Mouse (Mus musculus): ENCODE measurements at regions not wholly inside any gene's neighbourhood (a gene's known extent, or its start where the extent isn't known, plus 50 kb on each side); places are given as distances from the start of the nearest gene placed in this dataset.

DNA sequence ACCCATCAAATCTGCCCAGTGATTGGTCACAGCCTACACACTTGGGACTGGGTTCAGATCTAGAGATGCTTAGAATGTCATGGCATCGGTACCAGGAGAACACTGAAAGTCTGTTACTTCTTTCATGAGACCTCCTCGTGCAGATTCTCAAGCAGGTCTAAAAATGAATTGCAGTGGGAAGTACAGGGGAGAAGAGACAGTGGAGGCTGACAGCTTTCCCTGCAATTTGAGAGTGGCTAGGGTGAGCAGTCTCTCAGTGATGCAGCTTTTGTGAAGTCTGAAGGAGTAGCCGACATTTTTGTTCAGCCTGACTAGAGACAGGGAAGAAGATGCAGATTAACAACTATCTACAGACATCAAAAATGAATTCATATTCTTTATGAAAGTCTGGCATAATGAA, 112.5 kb downstream of the Fam198b start:
- DNase-seq: no peak

DNA sequence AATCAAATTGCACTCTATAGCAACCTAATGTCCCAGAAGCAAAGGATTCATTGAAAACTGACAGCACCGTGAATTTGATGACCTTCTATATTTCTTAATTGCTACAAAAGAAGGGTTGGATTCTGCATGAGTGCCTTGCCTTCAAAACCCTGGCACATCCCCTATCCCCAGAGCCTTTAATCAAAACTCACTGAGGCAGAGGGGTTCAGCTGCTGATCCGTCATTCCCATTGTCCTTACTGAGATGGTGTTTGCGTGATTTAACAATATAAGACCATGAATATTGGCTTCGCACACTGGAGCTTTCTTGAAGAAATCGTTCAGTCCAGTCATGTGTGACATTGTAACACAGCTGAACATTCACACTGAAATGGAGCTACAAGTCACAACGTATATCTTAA, 118.0 kb downstream of the Fam198b start:
- no peak for DNase-seq

DNA sequence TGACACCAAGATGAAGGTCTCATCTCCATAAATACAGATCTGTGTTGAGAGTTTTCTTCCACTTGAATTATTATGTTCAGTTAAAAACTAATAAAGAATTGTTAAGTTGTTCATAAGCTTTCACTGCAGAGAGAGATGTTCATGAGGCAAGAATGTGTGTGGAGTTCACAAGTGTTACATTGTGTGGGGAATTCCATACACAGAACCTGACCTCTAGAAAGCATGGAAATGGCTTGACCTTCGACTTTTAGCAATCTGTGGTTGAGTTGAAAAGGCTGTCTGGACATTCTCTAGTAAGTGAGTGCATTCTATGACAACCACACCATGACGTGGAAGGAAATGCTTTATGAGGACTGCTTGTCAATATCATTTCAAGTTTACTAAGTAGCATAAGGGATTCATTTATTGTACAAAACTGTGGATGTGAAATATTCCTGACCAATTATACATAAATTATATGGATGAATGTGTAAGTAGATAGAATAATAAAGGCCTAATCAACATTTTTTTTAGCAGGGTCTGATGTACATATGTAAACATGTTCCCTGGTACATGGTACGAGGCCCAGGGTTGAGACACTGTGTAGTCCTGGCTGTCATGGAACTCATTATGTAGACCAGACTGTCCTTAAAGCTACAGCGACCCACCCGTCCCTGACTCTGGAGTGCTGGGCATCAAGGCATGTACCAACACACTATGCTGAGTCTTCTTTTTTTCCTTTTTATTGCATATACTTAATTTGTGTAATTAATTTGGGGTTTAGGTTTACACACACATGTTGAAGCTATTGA, 119.2 kb downstream of the Fam198b start:
- DNase-seq: no peak

DNA sequence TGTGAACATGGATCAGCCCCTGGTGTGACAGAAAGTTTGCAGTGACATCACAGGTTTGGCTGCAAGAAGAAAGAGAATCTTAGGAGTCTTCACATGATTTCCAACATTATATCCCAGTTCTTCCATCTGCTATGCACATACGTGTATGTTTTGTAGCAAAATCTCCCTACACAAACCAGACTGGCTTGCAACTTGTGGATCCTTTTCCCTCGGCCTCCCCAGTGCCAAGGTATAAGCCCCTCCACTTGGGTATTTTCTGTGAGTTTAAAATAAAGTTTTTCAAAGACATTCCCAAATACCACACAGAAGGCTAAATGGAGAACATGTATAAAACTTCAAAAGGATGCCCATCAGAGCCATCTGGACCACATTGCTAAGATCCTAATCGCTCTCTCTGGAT, 120.2 kb downstream of the Fam198b start:
- no peak for DNase-seq

DNA sequence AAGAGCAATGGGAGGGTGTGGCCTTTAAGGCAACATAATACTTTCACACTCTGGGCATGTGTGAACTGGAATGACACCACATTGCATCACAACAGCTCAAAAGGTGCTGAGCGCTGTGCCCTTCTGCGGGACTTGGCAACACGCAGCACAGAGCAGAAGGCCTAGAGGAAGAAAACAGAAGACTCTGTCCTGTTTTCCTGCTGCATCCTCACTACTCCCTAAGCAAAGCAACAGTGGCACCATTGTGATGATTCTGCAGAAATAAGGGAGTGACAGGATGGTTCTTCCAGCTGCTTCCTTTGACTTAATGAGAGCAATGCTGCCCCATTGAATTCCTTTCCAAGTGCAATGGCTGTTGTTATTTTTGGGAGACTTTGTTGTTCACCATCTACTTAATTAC, 120.6 kb downstream of the Fam198b start:
- no peak for DNase-seq

DNA sequence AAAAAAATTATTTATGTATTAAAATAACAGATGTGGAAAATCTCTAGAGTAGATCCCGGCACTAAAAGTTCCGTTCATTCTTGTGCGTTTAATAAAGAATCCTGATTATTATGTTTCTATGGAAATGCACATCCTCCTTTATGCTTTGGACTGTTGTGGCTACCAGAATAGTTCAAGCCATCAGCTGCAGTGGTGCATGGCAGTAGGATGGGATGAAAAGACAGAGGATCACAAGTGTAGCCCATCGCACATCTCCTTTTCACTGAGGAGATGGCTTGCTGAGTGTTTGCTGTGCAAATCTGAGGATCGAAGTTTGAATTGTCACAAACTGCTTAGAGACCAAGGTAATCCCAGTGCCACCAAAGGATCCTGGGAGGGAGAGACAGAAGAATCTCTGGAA, 121.0 kb downstream of the Fam198b start:
- no peak for DNase-seq

DNA sequence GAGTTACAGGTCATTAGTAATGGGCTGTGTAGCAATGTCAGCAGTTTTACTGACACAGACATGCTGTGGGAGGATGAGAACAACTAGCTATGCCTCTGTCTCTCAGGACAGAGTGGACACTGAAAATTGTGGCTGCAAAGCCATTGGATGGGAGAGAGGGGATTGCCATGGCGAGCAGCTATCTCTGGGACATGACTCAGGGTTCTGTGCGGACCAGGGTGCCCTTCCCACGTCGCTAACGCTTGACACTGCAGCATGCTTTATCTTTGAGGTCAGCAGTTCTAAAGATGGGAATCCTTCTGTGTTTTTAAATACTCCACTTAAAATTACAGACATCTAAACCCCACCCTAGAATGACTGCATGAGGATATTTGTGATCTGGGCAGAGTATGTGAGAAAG, 121.9 kb downstream of the Fam198b start:
- DNase-seq: no peak

DNA sequence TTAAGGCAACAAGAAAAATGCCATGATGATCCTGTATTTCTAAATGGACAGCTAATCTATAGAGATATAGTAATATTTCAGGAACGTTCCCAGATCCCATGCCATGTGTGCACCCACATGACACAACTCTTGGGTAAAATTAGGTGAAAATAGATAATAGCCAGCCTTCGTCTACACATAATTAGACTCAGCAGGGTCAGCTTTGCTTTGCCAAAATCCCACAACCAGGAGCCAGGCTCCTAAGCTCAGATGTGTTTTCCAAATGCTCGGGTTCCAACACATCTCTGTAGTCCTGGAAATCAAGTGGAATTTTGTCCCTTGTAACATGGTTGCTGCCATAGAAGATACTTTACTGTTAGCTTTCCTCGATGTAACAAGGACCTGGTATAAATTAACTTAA, 122.7 kb downstream of the Fam198b start:
- no peak for DNase-seq

DNA sequence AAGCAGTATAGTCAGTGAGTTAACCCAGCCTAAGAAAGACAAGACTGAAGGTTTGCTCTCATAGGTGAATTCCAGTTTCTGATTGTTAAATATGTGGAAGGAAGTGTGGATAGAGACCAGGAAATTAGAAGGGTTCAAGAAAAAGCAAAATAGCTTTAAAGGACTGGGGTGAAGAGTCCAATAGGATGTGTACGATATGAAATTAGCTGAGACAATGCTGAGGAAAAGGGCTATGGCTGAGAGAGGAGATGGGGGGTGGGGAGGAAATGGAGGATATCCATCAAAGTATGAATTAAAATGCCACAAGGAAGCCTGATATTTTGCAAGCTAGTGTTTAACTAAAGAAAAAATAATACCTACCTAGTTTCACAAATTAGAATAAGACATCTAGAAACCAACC, 124.9 kb downstream of the Fam198b start:
- no peak for DNase-seq

DNA sequence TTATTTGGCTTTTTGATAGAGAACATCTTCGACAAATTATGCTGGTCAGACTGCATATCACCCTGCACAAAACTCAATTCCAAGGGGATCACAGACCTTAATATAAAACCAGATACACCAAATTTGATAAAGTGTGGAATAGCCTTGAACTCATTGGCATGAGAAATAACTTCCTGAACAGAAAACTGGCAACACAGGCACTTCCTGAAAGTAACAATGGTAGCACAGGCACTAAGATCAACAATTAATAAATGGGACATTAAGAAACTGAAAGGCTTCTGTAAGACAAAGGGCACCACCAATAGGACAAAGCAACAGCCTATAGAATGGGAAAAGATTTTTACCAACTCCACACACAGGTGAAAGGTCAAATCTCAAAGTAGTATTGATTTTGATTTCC, 141.5 kb downstream of the Fam198b start:
- no peak for DNase-seq

DNA sequence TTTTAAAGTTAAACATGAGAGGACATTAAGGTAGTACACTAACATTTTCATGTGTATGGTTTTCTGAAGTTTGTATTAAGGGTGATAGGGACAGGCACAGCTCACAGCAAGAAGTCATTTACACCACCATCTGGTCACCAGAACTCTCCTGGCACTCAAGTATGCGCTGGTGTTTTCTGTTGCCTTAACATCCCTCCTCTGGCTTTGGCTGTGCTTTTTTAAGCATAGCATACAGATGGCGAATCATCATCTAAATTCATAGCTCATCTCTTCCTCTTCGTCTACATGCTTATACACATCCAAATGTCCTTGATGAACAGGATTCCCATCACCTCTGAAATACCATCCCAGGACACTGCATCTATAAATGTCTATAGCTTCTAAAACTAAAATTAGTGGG, 148.7 kb downstream of the Fam198b start:
- DNase-seq: no peak

DNA sequence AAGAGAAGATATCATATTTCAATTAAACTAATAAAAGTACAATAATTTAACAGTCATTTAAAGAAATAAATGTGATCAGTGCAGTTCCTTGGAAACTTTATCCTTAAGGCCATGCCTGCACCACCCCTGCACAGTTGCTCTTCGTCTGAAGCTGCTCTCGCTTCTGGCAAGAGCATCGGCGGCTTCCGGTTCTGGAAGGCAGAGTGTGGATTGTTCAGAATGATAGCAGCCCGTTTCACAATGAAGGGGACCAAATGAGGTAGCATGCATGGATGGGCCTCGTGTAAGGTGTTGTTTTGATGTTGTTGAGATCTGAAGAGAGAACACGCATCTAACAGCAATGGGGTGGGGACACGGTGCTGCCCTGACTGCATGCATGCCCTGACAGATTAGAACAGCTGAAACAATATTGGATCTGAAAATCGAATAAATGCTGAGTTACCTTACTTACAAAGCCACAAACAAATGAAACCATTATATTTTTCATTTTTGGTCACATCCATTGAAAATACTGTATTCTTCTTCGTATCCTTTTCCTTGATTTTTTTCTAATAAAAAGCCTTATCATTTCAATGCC, 154.3 kb downstream of the Fam198b start:
- DNase-seq: no peak

DNA sequence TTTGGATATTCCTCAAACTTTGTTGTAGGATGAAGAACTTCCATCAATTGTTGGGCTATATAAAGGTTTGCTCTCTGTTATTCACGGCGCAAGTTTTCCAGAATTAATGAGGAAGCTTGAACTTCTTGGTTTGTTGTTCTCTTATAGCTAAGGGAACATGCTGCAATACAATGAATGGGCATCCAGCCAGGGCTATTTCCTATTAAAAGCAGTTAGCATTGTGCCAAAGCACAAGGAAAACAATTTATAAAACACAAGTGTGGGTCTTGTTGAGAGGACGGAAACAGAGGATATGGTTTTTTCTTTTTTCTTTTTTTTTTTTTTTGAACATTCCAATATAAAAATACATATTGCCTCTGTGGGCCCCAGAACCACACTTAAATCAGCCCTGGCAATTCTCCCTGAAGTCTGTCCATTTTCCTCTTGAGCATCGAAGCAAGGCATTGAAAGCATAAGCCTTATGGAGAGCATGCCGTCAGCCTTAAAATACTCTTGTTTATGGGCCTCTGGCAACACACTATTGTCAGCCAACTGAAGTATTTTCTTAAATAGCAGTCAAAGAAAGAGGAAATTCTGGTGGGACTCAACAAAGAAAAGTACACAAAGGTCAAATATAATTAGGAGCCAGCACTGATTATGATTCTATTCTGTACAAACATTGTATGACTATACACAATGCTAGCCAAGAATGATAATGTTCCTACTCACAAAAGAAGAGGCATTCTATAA, 158.6 kb downstream of the Fam198b start:
- no peak for DNase-seq

DNA sequence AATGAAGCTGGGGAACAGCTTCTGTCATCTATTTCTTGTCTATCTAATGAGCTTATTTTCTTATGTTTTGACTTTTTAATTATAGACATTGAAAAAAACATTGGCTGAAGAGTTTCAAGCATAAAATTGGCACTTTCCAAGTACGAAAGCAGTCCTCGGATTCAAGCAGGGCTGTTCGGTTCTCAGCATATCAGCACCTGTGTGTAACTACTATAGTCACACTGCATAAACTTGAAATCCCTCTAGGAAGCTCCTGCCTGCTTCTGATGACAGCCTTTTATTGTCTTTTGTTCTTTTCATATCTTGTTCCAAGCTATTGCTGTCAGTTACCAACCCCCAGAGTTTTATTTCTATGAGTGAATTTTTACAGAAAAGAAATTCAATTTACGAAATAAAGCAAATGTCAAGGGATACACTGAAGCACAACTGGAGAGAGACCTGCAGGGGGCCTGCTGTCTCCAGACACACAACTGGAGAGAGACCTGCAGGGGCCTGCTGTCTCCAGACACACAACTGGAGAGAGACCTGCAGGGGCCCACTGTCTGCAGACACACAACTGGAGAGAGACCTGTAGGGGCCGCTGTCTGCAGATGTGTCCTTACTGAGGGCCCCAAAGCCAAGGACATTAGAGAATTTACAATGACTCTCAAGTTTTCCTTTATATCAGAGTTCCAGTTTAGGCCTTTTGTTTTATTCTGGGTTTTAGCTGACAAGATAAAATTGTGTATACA, 165.3 kb downstream of the Fam198b start:
- DNase-seq: no peak

DNA sequence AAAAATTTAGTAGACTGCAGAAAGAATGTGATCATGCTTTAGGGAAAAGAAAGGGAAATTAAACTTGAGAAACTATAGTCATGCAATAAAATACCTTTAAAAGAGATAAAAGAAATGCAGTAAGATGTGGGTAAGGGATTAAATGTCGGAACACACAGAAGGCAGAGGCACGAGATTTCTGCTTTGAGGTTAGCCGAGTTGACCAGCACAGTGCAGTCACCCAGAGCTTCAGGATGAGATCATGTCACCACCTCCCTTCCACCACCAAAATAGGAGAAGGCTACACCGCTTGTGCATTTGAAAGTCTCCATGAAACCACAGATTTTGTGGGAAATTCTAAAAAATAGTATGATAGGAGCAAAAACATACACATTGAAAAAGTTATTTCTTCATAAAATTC, 166.6 kb downstream of the Fam198b start:
- no peak for DNase-seq

DNA sequence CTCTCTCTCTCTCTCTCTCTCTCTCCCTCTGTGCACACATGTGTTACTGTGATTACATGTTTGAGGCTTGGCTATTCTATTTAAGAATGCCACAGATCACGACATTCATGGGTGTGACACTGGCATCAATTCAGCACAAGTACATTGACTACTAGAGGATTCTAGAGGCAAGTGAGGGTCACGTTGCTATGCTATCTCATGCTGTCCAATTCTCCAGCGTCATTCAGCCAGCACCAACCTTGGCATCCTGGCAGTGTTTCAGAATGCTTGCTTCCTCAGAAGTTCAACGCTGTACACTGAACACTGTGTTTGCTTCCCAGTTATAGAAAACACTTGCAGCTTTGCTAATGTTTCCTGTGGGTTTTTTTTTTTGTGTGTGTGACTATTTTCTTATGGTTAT, 167.6 kb downstream of the Fam198b start:
- no peak for DNase-seq

DNA sequence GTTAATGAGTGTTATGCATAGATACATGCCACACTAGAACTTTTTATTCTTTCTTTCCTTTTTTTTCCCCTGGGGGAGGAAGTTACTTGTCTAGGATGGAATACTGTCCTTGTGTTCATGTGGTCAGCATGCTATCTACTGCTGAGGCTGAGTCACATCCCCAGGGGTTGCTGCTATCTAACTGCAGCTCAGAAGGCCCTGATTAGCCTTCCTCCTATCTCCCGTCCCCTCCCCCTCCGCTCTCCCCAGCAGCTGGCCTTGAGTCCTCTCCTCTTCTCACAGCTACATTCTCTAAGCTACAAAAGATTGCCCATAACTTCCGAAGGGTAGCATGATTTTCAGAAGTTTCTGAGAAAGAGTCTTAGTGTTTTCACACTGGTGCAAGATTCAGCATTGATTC, 168.5 kb downstream of the Fam198b start:
- no peak for DNase-seq

DNA sequence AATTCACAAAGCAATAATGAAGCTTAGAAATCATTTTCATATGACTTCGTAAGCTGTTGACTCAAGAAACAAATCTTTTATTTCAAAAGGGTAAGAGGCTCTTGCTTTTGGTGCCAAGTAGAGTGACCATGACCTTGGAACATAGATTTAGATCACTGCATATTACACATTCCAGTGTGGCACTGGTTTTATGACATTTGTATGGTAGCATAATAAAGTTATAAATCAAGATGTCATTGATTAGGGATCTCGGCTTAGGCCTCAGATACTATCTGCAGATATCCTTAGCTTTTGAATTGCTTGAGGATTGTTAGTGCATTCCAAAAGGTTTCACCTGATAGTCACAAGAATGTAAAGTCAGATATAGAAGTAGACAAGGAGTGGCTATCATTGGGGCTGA, 169.1 kb downstream of the Fam198b start:
- DNase-seq: no peak

DNA sequence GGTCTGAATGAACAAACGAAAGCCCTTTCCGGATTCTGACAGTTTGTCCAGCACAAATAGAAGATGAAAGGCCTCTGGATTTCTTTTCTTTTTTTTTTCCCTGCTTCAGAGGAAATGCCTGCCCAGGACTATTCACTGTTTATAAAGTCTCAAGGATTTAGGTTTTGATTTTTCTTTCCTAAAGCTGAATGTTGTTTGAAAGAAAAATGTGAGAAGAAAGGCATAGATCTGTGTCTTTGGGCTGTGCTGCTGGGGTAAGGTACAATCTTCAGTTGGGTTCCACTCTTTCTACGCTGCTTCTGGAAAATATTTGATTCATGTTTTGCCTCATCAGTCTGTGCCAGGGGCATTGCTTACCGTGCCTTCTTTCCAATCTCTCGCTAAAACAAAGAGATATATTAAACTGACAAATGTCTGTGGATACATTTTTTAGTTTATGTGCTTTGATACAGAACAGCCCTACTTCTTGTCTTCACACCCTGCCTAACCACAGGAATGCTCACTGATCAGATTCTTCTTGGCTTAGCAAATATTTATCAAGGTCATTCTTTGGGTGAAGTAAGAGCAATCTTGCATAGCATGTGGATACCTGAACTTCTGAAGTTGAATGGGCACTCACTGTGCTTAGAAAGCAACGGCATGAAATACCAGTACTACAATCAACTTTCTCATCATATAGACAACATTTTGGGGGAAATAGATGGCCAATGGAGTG, 172.5 kb downstream of the Fam198b start:
- DNase-seq: no peak

DNA sequence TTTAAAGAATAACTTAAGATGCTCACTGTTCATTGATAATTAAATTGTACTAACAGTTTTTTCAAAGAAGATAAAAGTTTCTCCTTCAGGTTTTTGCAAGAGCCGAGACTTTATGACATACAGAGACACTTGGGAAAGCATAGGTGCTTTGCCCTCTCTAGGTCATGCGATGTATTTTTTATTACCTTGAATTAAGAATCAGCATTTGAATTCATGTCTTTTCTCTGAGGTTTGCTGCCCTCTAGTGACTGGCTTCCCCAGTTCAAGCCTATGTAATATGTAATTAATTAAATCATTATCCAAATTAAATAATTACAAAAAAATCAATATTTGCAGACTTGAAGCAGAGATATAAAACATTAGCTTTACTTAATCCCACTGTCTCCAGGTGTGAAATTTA, 174.4 kb downstream of the Fam198b start:
- DNase-seq: peak; percentile 50

DNA sequence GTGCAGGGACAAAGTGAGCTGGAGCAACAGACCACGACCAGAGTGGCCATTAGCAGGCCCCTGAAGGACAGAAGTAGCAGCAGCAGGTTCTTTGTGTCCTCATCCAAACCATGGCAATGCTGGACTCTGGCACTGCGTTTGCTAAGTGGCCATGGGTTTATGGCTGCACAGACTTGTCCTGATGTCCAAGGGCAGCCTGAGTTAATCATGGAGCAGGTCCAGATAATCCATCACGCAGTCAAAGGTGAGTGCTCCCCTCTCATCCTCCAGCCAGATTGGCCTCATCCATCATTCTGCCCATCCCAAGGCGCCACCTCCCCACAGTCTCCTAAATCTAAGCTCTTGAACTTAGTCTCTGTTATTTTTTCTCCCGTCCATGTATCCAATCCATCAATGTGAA, 186.4 kb downstream of the Fam198b start:
- DNase-seq: no peak

DNA sequence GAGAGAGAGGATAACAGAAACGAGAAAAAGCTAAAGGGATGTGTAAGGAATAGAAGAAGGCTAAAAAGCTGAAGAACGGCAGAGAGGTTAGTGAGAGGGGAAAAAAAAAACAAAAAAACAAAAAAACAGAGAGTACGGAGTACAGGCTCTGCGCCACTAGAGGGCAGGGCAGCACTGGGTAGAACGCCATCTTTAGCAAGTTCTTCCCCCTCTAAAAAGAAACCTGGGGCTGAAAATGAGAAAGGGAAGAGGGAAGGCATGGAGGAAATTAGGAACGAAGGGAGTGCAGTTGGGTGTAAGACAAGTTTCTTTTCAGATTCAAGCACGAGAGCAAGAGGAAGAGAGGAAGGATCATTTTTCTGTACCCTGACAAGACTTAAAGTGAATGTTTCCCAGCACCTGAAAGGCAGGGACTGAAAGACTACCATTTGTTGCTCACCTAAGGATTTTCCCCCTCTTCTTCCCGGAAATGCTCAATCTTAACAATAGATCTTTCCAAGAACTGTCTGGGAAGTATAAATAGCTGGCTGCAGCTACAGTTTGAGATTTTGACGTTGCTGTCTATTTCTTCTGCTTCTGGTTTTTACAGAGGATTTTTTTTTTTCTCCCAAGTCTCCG, 195.6 kb downstream of the Fam198b start:
- DNase-seq: peak; percentile 89

DNA sequence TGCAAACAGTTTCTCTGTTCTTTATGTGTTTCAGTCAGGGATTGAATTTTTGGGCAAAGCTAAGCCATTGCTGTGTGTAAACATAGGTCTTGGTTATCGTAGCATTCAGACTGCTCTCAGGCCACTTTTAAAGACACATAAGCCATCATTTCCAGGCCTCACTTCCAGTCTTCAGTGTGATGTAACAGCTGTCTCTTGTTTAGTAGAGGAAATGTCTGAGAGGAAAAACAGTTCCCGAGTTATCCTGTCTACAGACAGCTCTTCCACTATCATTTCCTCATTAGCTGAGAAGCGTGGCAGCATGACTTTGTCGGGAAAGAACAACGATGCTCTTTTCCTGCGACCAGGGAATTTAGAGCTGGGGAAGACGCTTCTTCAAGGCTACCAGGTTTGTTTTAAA, 196.9 kb downstream of the Fam198b start:
- DNase-seq: no peak
